Mouse (Mus musculus): ENCODE data around the gene Erp27.

Gene Erp27

DNA sequence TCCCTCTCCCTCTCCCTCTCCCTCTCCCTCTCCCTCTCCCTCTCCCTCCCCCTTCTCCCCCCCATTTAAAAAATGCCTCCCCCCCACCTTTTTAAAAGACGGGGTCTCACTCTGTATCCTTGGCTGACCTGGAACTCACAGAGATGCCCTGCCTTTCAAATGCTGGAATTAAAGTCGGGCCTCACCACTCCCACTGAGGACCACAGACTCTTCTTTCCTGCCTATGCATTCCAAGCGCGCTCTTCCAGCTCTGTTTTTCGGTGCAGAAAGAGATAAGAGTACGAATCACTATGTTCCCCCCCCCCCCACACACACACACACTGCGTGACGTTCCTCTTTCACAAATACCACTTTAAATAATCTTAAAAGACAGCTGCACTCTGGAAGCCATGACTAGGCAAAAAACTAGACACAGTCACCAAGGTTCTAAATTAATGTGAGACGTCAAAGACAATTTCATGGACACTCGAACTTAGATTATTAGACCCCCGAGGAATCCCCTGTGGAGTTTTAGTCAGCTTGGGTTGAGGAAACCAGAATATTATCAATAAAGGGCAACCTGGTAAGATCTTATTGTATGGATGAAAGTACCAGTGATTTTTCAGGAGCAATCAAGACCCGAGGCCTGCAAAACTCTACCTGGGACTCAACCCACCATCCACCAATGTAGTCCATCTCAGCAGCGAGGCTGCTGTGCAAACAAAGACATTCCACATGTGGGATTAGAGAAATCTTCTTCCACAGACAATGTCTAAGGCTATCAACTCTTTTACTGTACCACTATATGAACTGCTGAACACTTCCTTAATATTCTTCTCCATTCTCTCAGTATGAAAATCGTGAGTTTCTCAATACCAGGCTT, 17.6 kb upstream of the Erp27 start:
- DNase-seq (ENCODE audit: inconsistent age in 2 of 2, low spot score in 1 of 2), result no peak

DNA sequence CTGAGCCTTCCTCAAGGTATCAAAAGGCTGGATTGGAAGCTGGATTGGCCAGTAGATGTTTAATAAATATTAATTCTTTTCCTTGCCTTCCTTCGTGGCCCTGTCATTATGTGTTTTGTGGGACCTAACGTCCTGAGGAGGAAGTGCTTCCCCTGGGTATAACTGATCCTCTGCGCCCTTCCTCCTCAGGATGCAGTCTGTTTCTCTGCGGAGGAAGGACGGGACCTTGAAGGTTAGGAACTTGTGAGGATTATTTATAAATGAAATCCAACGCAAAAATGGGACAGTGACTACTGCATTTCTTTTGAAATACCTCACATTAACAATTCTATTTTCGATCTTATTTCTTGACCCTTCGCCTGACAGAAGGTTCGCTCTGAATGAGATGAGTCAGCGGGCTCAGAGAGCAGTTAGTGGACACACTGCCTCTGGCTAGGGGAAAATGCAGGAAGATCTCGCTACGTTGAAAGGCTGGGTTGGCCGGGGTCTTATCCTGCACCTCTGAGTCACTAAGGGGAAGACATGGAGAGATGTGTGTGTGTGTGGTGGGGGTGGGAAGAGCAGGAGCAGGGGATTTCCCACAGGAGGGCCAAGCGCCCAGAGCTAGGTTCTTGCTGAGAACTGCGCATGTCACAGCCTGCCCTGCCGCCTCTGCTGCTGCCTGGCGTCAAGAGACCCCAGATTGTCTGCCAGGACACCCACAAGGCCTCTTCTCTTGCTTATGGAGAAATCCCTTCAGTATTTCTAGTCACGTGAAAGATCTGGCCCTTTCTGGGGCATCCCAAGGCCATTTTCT, 16.5 kb upstream of the Erp27 start:
- peak; percentile 38 to 63 for DNase-seq (ENCODE audit: inconsistent age in 2 of 2, low spot score in 1 of 2)

DNA sequence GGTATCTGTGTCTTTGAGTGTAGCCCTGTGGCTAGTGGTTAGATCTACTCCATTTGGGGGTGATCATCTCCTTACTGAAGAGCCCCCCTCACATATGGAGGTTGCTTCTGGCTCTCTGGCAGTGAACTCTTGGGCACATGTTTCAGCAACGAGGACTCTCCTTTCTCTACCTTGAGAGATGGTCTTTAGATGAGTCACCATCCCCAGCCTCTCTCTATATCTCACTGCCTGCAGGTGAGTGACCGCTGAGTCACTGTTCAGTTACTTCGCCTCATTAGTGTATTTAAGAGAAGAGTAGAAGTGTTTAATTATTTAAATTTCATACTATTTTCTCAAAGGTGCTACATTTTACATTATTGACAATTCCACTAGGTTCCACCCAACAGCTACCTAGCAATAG, 15.1 kb upstream of the Erp27 start:
- DNase-seq (ENCODE audit: inconsistent age in 2 of 2, low spot score in 1 of 2), result no peak

DNA sequence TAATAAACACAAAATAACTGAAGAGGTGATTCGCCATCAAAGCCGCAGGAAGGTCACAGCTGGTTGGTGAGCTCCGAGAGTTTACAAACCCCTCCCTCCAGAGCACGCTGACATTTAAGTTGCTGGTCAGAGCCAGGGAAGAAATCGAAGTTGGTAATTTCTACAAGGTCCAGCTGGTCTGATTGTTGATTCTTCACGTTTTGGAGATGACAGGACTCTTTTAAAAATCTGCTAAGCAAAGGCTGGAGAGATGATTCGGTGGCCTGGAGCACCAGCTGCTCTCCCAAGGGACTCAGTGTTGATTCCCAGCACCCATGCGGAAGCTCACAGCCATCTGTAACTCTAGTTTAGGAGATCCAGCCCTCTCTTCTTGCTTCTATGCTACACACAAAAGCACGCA, 14.4 kb upstream of the Erp27 start:
- no peak for DNase-seq (ENCODE audit: inconsistent age in 2 of 2, low spot score in 1 of 2)

DNA sequence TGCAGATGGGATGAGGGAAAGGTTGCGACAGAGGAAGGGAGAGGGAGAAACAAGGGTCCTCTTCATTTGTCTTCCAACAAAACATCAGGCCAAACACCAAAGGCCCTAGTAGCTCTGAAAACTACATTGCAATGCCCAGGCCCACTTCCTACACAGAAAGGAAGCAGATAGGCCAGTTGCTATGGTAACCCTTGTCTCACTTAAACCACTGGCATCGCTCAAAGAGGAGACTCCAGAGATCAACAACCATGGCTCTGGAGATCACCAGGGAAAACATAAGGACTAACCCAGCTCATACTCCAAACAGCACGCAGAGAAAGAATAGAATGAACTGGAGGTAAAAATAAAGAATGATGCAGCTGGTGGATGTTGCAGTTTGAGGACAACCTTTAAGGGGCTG, 13.3 kb upstream of the Erp27 start:
- DNase-seq (ENCODE audit: inconsistent age in 2 of 2, low spot score in 1 of 2), result no peak

DNA sequence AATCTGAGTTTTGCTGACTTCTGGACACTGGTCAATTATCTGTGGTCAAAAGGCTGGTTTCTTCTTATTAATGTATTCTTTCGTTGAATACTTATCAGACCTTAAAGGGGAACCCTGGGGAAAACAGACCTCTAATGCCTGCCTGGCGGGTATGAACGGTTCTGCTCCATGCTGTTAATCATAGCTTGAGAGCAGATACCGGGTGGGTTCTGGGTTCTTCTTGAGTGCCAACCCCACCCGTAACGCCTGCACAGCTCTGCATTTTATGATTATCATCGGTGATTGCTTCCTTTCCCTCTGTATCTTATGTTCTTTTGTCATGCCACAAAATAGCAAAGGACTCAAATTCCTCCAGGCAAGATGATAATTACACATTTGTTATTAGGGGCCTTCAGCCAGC, 12.1 kb upstream of the Erp27 start:
- DNase-seq (ENCODE audit: inconsistent age in 2 of 2, low spot score in 1 of 2), result no peak

DNA sequence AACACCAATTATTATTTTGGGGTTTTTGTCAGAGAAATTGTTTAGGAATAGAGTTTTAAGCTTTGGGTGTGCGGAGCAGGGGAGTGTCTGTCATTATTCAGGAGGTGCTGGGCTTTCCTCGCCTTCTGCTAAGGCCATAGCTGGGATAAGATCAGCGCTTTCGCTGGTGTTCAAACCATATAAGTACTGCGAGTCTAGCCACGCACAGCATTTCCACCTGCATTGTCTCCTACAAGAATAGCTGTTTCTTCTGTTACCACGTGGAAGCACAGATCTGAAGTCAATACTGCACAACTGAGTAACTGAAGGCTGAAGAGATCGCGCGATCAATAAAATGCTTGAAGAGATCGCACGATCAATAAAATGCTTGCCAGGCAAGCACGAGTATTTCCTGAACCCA, 9.3 kb upstream of the Erp27 start:
- DNase-seq (ENCODE audit: inconsistent age in 2 of 2, low spot score in 1 of 2), result no peak

DNA sequence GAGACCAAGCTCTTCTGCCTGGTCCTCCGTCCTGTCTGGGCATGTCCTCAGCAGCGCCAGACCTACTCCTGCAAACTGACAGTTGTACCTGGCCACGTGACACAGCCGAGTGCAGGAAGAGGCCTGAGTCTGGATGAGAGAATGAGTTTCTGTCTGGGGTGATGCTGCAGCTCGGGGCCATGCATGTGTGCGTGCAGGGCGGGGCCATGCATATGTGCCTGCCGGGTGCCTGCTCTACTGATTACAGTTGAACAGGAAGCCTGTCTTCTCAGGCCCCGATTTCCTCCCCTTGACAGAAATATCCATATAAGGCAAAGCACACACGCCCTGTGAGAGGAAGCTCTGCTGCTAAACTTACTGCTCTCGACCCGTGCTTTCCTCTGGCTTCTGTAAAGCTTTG, 8.7 kb upstream of the Erp27 start:
- peak in 1 of 2 experiments; percentile 52 for DNase-seq (ENCODE audit: inconsistent age in 2 of 2, low spot score in 1 of 2)

DNA sequence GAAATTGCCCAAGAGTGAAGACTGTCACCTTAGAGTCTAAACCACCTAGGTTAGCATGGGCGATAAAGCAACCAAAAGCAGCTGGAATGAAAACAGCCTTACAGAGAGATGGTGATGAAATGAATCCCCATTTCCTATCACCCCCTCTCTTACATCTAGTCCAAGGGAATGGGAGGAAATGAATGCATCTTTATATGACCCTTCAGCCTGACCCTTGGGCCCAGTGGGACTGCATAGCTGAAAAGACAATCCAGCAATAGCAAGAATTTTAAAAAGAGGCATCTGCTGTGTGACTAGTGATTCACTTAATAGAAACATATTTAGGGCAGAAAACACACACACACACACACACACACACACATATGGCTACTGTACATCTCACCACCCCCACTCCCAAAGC, 5.6 kb upstream of the Erp27 start:
- no peak for DNase-seq (ENCODE audit: inconsistent age in 2 of 2, low spot score in 1 of 2)

DNA sequence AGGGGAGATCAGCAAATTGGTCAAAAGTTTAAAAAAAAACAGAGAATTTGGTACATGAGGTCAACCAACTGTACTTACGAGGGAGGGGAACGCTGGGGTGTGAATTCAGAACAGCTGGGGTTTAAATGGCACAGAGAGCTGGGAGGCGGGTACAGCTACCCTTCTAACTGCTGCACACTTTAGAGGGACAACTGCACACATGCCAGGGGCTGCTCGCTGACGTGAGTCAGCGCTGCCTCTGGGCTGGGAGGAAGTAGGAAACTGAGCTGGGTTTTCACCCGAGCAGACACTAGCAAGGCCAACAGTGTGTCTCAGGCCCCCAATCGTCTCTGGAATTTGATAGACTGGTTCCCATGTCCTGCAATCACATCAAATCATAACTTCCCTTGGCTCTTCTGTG, 3.1 kb upstream of the Erp27 start:
- no peak for DNase-seq (ENCODE audit: inconsistent age in 2 of 2, low spot score in 1 of 2)

DNA sequence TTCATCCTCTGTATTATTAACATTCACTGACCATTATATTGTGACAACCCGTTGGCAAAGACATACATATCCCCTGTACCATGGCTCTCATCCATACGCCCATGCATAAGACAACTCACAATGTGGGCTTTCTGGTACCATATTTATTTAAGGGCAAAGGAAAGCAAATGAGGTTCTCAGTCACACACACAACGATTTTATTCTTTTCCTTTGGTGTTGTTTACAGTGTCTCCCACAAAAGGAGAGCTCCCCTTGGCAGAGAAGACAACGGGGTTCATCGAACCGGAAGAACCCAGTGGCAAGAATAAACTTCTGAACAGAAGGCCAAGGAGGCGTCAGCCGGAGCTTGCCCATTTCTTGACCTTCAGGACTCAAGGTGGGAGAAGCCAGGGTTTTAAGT, 1.6 kb upstream of the Erp27 start, which contains the start of gene Pde6h:
Gene Pde6h (plus strand): TSS at position 301 of the 400 bp plus-strand sequence.
- no peak for DNase-seq (ENCODE audit: inconsistent age in 2 of 2, low spot score in 1 of 2)

DNA sequence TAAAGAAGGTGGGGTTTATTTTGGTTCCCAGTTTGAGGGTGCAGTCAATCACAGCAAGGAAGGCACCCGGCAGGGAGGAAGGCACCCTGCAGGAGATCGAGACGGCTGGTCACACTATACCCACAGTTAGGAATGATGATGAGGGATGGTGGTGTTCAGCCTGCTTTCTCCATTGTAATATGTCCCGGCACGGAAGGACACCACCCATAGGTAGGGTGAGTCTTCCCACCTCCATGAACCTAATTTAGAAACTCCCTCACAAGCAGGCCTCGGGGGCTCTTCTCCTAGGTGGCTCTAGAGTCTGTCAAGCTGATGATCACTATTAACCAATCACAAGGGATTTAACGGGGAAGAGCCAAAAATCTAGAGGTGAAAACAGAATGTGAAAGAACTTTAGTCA, 891 bp upstream of the Erp27 start:
- no peak for DNase-seq (ENCODE audit: inconsistent age in 2 of 2, low spot score in 1 of 2)

DNA sequence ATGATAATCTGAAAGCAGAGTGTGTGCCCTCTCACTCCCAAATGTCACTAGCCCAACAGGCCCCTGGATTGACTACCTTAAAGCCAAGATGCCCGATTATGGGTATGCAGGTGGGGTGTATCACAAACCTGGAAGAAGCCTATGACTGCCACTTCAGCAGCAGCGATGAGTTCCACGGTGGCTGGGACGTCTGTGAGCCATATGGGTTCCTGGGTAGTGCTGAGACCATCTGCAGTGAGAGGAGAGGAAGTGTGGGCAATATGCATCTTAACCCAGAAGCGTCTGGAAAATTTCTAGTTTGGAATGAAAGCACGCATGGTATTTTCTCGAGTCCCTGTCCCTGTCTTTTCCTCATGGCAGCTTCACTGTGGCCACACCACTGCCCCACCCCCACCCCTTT, 379 bp downstream of the Erp27 start:
- DNase-seq (ENCODE audit: inconsistent age in 2 of 2, low spot score in 1 of 2), result no peak

DNA sequence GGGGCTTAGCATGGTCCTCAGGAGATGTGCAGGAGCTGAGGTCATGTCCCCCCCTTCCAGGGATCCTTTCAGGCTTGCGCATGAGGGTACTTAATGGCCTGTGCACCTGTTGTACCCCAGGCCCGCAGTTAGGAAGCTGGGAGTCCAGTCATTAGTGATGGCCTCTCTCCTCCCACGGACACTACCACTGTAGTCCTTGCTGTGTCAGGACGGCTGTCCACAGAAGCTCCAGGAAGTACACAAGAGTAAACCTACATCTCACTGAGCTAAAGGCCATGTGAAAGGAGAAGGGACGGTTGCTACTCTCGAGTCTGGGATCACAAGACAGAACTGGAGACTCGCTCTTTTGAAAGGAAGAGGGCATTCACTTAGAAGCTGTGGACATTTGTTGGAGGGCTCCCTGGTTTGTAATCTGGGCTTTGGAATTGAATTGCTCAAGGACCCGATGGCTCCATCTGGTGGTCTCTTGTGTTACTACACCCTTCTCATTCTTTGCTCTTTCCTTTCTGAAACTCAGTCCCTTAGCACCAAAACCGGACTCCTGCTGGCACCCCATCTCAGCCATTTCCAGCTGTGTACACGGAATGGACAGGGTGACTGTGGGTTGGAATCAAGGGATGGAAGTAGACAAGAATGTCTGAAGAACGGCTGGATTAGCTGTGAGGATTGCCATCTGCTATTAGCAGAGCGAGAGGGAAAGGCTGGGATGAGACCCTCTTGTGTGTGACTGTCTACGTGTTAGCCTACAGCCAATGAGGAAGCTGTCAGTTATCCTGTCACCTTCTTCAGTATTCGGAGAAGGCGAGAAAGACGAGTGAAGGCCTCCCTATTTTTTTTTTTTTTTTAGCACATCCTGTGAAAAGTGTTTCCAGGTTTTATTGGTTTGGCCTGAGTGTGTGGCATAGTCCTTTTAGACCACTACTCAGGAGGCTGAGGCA, 1.4 kb downstream of the Erp27 start:
- DNase-seq (ENCODE audit: inconsistent age in 2 of 2, low spot score in 1 of 2), result peak; percentile 57 to 92

DNA sequence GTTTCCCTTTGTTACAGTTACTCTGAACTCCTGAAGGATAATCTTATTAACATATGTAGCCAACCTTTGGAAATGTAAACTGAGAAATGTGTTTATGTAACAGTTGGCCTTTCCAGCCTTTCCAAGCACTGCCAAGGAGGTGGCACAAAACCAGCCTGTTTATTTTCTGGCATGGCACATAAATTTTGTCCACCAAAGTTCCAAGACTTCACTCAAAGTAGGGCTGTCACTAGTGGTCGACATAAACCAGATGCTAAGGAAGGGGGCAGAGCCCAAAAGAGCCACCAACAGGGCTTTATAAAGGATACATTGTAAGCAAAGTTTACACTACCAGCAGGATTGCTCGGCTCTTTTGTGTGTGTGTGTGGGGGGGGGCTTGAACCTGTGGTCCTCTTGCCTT, 4.1 kb downstream of the Erp27 start:
- DNase-seq (ENCODE audit: inconsistent age in 2 of 2, low spot score in 1 of 2), result no peak

DNA sequence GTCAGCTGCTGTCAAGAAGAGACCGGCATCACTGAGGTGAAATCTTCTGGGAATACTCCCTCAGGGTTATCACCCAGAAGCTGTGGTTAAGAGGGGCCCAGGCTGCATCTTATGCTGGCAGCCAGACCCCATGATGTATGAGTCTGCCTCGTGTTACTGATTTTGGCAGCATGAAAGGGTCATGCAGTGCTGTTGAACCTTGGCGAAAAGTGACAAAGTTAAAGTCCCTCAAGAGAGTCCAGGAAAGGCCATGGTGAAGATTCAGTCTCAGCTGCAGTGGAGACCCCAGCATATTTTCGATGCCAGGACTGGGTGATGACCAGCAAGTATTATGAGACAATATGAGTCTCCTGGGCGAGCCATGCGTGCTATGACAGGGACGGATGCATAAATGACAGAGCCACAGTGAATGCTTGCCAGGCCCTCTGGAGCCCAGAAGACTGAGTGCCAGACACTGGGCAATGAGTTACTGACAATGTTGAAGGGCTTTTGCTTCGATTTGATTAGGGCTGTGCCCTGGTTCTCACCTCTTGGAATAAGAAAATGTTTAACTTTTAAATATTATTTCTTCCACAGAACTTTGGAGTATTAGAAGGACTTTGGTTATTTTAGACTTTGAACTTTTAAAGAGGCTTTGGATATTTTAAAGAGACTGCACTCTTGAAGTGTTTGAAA, 6.1 kb downstream of the Erp27 start:
- DNase-seq (ENCODE audit: inconsistent age in 2 of 2, low spot score in 1 of 2), result no peak

DNA sequence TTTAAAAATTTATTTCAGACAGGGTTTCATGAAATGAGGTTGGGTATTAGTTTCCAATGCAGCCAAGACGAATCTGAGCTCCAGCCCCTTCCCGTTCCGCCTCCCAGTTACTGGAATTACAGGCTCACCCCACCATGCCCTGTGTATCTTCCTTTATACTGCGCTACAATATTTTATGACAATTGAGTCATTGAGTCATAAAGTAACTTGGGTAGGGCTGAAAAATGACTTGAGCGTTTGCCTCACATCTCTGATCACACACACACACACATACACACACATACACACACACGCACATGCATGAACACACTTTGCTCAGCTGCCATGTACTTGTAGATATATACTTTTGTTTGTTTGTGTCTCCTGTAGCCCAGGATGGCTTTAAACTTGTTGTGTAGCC, 7.7 kb downstream of the Erp27 start:
- no peak for DNase-seq (ENCODE audit: inconsistent age in 2 of 2, low spot score in 1 of 2)

DNA sequence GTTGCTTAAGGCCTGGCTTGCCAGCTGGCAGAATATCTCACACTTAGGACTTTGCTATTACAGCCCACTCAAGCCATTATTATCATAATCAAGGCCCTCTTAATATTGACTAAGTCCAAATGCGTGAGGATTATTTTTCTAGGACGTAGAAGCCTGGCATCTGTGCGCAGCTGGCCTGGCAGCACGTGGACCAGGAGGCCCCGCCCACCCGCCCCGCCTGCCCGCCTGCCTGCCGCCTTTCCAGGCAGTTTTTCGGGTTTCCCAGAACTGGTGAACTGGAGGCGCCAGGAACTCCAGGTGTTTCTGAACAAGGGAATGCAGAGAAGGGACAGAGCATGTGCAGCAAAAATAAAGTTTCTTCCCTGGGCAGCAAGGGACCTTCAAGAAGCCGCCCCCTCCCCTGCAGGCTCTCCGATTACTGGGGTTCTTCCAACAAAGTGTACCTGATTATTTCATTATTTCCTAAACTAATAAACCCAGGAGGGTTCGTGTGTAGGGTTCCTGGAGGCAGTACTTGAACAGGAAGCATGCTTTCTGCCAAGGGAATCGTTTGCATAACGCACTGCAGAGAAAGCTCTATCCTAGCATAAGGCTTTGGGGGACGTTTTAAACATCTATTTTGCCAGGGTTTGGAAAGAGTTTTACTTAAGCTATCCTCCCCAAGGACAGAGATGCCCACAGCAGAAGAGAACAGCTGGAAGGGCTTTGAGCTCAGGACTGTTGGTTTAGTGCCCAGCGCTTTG, 8.4 kb downstream of the Erp27 start:
- DNase-seq (ENCODE audit: inconsistent age in 2 of 2, low spot score in 1 of 2), result peak in 1 of 2 experiments; percentile 61

DNA sequence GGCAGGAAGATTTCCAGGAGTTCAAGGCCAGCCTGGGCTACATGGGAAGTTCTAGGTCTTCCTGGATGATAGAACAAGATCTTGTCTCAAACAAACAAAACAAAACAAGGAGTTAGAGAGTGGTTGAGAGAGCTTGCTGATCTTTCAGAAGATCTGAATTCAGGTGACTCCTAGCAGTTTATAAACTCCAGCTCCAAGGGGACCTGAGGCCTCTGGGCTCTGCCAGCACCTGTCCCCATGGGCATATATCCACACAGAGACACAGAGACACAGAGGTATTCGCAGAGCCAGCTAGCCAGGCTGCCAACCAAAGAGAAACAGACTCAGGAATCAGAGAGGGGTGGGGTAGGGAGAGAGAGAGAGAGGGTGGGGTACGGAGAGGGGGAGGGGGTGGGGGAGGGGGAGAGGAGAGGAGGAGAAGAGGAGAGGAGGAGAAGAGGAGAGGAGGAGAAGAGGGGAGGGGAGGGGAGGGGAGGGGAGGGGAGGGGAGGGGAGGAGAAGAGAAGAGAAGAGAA, 9.2 kb downstream of the Erp27 start:
- no peak for DNase-seq (ENCODE audit: inconsistent age in 2 of 2, low spot score in 1 of 2)
